Mouse (Mus musculus): ENCODE data around the gene Gm8068.
"Not testable (repeated sequence)": the region's sequence is repeated elsewhere in the genome, so short reads cannot be mapped to it uniquely, and the experiment has no call there.

Gene Gm8068

GRCm38 (mm10) chr14:41701785-41702184 is at the start of gene Gm8068:
Gene Gm8068, minus strand, starts transcription at chr14:41701885.
- not testable (repeated sequence) for DNase-seq (ENCODE audit: low spot score in 2 of 2)

- not testable (repeated sequence) for DNase-seq (ENCODE audit: low spot score in 2 of 2)
These were observed 48.8 kb upstream of the Gm8068 start, which contains the start of gene Gm7929 for GRCm38 (mm10) chr14:41750514-41750913. Gene Gm7929, minus strand, starts transcription at chr14:41750614.

- not testable (repeated sequence) for DNase-seq (ENCODE audit: low spot score in 2 of 2)
These were observed 21.8 kb upstream of the Gm8068 start for GRCm38 (mm10) chr14:41723437-41723836.

DNA sequence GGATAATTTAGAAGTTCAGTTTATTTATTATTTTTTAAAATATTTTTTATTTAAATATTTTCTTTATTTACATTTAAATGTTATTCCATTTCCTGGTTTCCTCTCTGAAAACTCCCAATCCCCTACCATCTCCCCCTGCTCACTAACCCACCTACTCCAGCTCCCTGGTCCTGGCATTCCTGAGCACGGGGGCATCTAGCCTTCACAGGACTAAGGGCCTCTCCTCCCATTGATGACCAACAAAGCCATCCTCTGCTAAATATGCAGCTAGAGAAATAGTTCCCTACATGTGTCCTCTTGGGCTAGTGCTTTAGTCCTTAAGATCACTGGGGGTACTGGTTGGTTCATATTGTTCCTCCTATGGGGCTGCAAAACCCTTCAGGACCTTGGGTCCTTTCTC is 15.5 kb upstream of the Gm8068 start:
- not testable (repeated sequence) for DNase-seq (ENCODE audit: low spot score in 2 of 2)

DNA sequence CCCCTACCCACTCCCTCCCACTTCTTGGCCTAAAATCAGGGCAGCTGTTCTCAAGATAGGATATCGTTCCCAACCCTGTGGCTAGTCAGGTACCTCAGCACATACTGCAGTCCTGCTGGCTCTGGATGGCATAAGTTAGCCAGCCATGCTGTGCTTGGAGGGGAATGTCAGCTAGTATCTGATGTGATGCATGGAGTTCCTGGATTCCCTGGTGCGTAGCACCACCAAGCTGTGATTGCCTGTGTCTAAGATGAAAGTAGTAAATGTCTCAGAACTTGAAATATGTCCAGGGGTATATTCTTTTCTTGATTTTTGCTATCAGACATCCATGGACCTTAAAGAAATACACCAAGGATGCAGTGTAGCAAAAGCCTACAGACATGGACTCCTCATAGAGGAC is 53.5 kb downstream of the Gm8068 start:
- DNase-seq (ENCODE audit: low spot score in 2 of 2): not testable (repeated sequence)

Data from urinary bladder, postnatal 36 days (tissue).